Mouse (Mus musculus): ENCODE data around the gene Cabcoco1. TPM values are rescaled to one million over a fixed set of nuclear protein-coding genes. Genes with fewer than 3 reads are reported as not detected.

Cabcoco1 gene
- polyA plus RNA-seq, 1 experiment from 2014 or later: 1.5 TPM

GRCm38 (mm10) chr10:68550668-68551267, 9.1 kb upstream of the Cabcoco1 start:
- WGBS: 84% methylated on average over 9 of the region's 9 CpGs
- Histone ChIP-seq H3K9ac (no peak overlapping the region), H3K4me2 (no peak overlapping the region), H3K9me3 (no peaks in the 10 kb centered on the region), H3K27ac (no peak overlapping the region), H3K4me1 (no peaks in the 10 kb centered on the region), H3K27me3 (no peaks in the 10 kb centered on the region), H3K4me3 (no peak overlapping the region), H3K36me3 (no peaks in the 10 kb centered on the region)
- ATAC-seq (ENCODE audit: insufficient number of reproducible peaks, low FRiP score, low TSS enrichment, low read depth): no peak

GRCm38 (mm10) chr10:68543107-68543506, 1.4 kb upstream of the Cabcoco1 start:
- 19% methylated on average over 3 of the region's 3 CpGs for WGBS
- H3K4me1 ChIP-seq: peaks cover 24% of the 10 kb centered on the region
- no peak overlapping the region for H3K9ac ChIP-seq
- no peak overlapping the region for H3K4me3 ChIP-seq
- no peak overlapping the region for H3K4me2 ChIP-seq
- no peaks in the 10 kb centered on the region for H3K27me3 ChIP-seq
- no peaks in the 10 kb centered on the region for H3K9me3 ChIP-seq
- H3K27ac ChIP-seq: 0 out of 2 replicates have a peak overlapping the region, but pooled peaks have one; percentile 33
- no peak for ATAC-seq (ENCODE audit: insufficient number of reproducible peaks, low FRiP score, low TSS enrichment, low read depth)
- H3K36me3 ChIP-seq: no peaks in the 10 kb centered on the region

- WGBS: 31% methylated on average over 7 of the region's 7 CpGs
- no peak for ATAC-seq (ENCODE audit: insufficient number of reproducible peaks, low FRiP score, low TSS enrichment, low read depth)
- H3K4me3 ChIP-seq: peak overlapping the region; percentile 43
- H3K9ac ChIP-seq: no peak overlapping the region
- H3K27ac ChIP-seq: peak overlapping the region; percentile 33; the same call in 1 of the 2 replicates
- peaks cover 26% of the 10 kb centered on the region for H3K4me1 ChIP-seq
- H3K36me3 ChIP-seq: no peaks in the 10 kb centered on the region
- no peaks in the 10 kb centered on the region for H3K9me3 ChIP-seq
- peak overlapping the region; percentile 66 for H3K4me2 ChIP-seq
- no peaks in the 10 kb centered on the region for H3K27me3 ChIP-seq
Observed at GRCm38 (mm10) chr10:68541943-68542420, 286 bp upstream of the Cabcoco1 start.

- WGBS: 45% methylated on average over 3 of the region's 3 CpGs
- no peak overlapping the region for H3K9ac ChIP-seq
- H3K27me3 ChIP-seq: no peaks in the 10 kb centered on the region
- H3K4me1 ChIP-seq: peaks cover 26% of the 10 kb centered on the region
- no peak overlapping the region for H3K4me3 ChIP-seq
- H3K9me3 ChIP-seq: no peaks in the 10 kb centered on the region
- no peak overlapping the region for H3K4me2 ChIP-seq
- ATAC-seq (ENCODE audit: insufficient number of reproducible peaks, low FRiP score, low TSS enrichment, low read depth): no peak
- no peaks in the 10 kb centered on the region for H3K36me3 ChIP-seq
- no peak overlapping the region for H3K27ac ChIP-seq
Observed at GRCm38 (mm10) chr10:68540612-68541011, 1.1 kb downstream of the Cabcoco1 start.

- H3K9ac ChIP-seq: no peak overlapping the region
- ATAC-seq (ENCODE audit: insufficient number of reproducible peaks, low FRiP score, low TSS enrichment, low read depth): no peak
- peaks cover 21% of the 10 kb centered on the region for H3K4me1 ChIP-seq
- no peaks in the 10 kb centered on the region for H3K36me3 ChIP-seq
- H3K27ac ChIP-seq: peak overlapping the region; percentile 11; the same call in 1 of the 2 replicates
- 65% methylated on average over 4 of the region's 4 CpGs for WGBS
- no peak overlapping the region for H3K4me2 ChIP-seq
- H3K4me3 ChIP-seq: no peak overlapping the region
- H3K9me3 ChIP-seq: no peaks in the 10 kb centered on the region
- H3K27me3 ChIP-seq: no peaks in the 10 kb centered on the region
Observed at GRCm38 (mm10) chr10:68537261-68537950, 4.3 kb downstream of the Cabcoco1 start.

- no peak for ATAC-seq (ENCODE audit: insufficient number of reproducible peaks, low FRiP score, low TSS enrichment, low read depth)
- Histone ChIP-seq H3K27ac (no peak overlapping the region), H3K9ac (no peak overlapping the region), H3K9me3 (no peaks in the 10 kb centered on the region), H3K4me1 (no peaks in the 10 kb centered on the region), H3K4me2 (no peak overlapping the region), H3K4me3 (no peak overlapping the region), H3K36me3 (no peaks in the 10 kb centered on the region), H3K27me3 (no peaks in the 10 kb centered on the region)
- 78% methylated on average over 10 of the region's 10 CpGs for WGBS
Observed at GRCm38 (mm10) chr10:68529364-68530049, 12.2 kb downstream of the Cabcoco1 start.

GRCm38 (mm10) chr10:68528958-68529357, 12.7 kb downstream of the Cabcoco1 start:
- Histone ChIP-seq H3K9me3 (no peaks in the 10 kb centered on the region), H3K27me3 (no peaks in the 10 kb centered on the region), H3K4me3 (no peak overlapping the region), H3K4me2 (no peak overlapping the region), H3K4me1 (no peaks in the 10 kb centered on the region), H3K9ac (no peak overlapping the region), H3K27ac (no peak overlapping the region), H3K36me3 (no peaks in the 10 kb centered on the region)
- 32% methylated on average over 8 of the region's 8 CpGs for WGBS
- ATAC-seq (ENCODE audit: insufficient number of reproducible peaks, low FRiP score, low TSS enrichment, low read depth): no peak

GRCm38 (mm10) chr10:68522106-68522505, 19.6 kb downstream of the Cabcoco1 start:
- Histone ChIP-seq H3K4me3 (no peak overlapping the region), H3K27me3 (no peaks in the 10 kb centered on the region), H3K27ac (no peak overlapping the region), H3K4me2 (no peak overlapping the region), H3K4me1 (no peaks in the 10 kb centered on the region), H3K9ac (no peak overlapping the region), H3K36me3 (no peaks in the 10 kb centered on the region), H3K9me3 (no peaks in the 10 kb centered on the region)
- 66% methylated on average over 4 of the region's 4 CpGs for WGBS
- no peak for ATAC-seq (ENCODE audit: insufficient number of reproducible peaks, low FRiP score, low TSS enrichment, low read depth)

GRCm38 (mm10) chr10:68512433-68513019, 29.2 kb downstream of the Cabcoco1 start:
- Histone ChIP-seq H3K4me2 (no peak overlapping the region), H3K27ac (no peak overlapping the region)
- 83% methylated on average over 8 of the region's 8 CpGs for WGBS

GRCm38 (mm10) chr10:68507741-68508140, 34.0 kb downstream of the Cabcoco1 start:
- no peak overlapping the region for H3K27ac ChIP-seq
- H3K4me2 ChIP-seq: no peak overlapping the region
- peaks cover 5% of the 10 kb centered on the region; the same call in 1 of the 2 replicates for H3K4me1 ChIP-seq
- ATAC-seq (ENCODE audit: insufficient number of reproducible peaks, low FRiP score, low TSS enrichment, low read depth): no peak
- H3K4me3 ChIP-seq: no peak overlapping the region
- no peaks in the 10 kb centered on the region for H3K36me3 ChIP-seq
- H3K27me3 ChIP-seq: no peaks in the 10 kb centered on the region
- no peak overlapping the region for H3K9ac ChIP-seq
- no peaks in the 10 kb centered on the region for H3K9me3 ChIP-seq
- 88% methylated on average over 3 of the region's 3 CpGs for WGBS

More at GRCm38 (mm10) chr10:68512433-68513019, 29.2 kb downstream of the Cabcoco1 start:
- H3K4me1 ChIP-seq: no peaks in the 10 kb centered on the region
- no peak for ATAC-seq (ENCODE audit: insufficient number of reproducible peaks, low FRiP score, low TSS enrichment, low read depth)
- no peaks in the 10 kb centered on the region for H3K36me3 ChIP-seq
- no peak overlapping the region for H3K4me3 ChIP-seq
- no peaks in the 10 kb centered on the region for H3K9me3 ChIP-seq
- no peak overlapping the region for H3K9ac ChIP-seq
- no peaks in the 10 kb centered on the region for H3K27me3 ChIP-seq

- H3K4me3 ChIP-seq: no peak overlapping the region
- no peak overlapping the region for H3K27ac ChIP-seq
- no peaks in the 10 kb centered on the region for H3K9me3 ChIP-seq
- no peaks in the 10 kb centered on the region for H3K27me3 ChIP-seq
- H3K4me2 ChIP-seq: no peak overlapping the region
- no peak for ATAC-seq (ENCODE audit: insufficient number of reproducible peaks, low FRiP score, low TSS enrichment, low read depth)
- 81% methylated on average over 4 of the region's 4 CpGs for WGBS
- H3K9ac ChIP-seq: no peak overlapping the region
- peaks cover 5% of the 10 kb centered on the region; the same call in 1 of the 2 replicates for H3K4me1 ChIP-seq
- no peaks in the 10 kb centered on the region for H3K36me3 ChIP-seq
Observed at GRCm38 (mm10) chr10:68506242-68506641, 35.5 kb downstream of the Cabcoco1 start.

All from limb, embryonic 15.5 days (tissue).